Mouse (Mus musculus) heart, embryonic 11.5 days (tissue): ENCODE data around the gene Chst13. TPM values are rescaled to one million over a fixed set of nuclear protein-coding genes. Genes with fewer than 3 reads are reported as not detected.

Experiments used
- ATAC-seq: fragments of 200-750 bp; cut with Nextera tagmentation; replicated peaks from 2 replicates; pipeline ENCODE4 v1.8.0; 2017; ENCODE audit warnings: moderate library complexity; ENCODE audit not compliant: insufficient number of reproducible peaks, low FRiP score, low TSS enrichment
- H3K27ac ChIP-seq: fragments of 300-500 bp; sonication (generic); 2 replicates; pipeline ENCODE4 v1.5.1; 2014; ENCODE audit warnings: mild to moderate bottlenecking, low read depth, low read length
- H3K27me3 ChIP-seq: fragments of 300-500 bp; sonication (generic); 2 replicates; pipeline ENCODE4 v1.6.1; 2014; ENCODE audit warnings: mild to moderate bottlenecking, low read length, mixed read lengths; ENCODE audit not compliant: control insufficient read depth, insufficient read depth
- H3K36me3 ChIP-seq: fragments of 300-500 bp; sonication (generic); 2 replicates; pipeline ENCODE4 v1.6.1; 2014; ENCODE audit warnings: mild to moderate bottlenecking, low read length, moderate library complexity, mixed read lengths; ENCODE audit not compliant: control insufficient read depth, insufficient read depth
- H3K4me1 ChIP-seq: fragments of 300-500 bp; sonication (generic); 2 replicates; pipeline ENCODE4 v1.6.1; 2014; ENCODE audit warnings: low read length; ENCODE audit not compliant: control insufficient read depth, insufficient read depth
- H3K4me2 ChIP-seq: fragments of 300-500 bp; sonication (generic); 2 replicates; pipeline ENCODE4 v1.6.1; 2014; ENCODE audit warnings: mild to moderate bottlenecking, moderate library complexity
- H3K4me3 ChIP-seq: fragments of 300-500 bp; sonication (generic); 2 replicates; pipeline ENCODE4 v1.5.1; 2014; ENCODE audit warnings: low read depth, low read length
- H3K9ac ChIP-seq: fragments of 300-500 bp; sonication (generic); 2 replicates; pipeline ENCODE4 v1.6.1; 2014; ENCODE audit warnings: mild to moderate bottlenecking, low read depth, low read length, moderate library complexity
- H3K9me3 ChIP-seq: fragments of 300-500 bp; sonication (generic); replicated peaks from 2 replicates; pipeline ENCODE4 v1.6.1; 2016; ENCODE audit warnings: low read length; ENCODE audit not compliant: control insufficient read depth
- WGBS: fragments of 180-500 bp; shearing (Covaris S2); extraction: QIAGEN DNeasy Blood & Tissue Kit; methylation state at CpG from one replicate; pipeline ENCODE4 v1.1.7; 2014; ENCODE audit not compliant: insufficient replicate concordance; 5-methylcytosine and 5-hydroxymethylcytosine counted together
- polyA plus RNA-seq: library from polyadenylated mRNA; unstranded; fragments of >200 nt; fragmentation: Nextera tagmentation; extraction: Ambion mirVana; gene quantifications from 2 replicates; pipeline ENCODE4 v1.2.1, GENCODE M21; 2014

Gene Chst13
- polyA plus RNA-seq, 1 experiment from 2014 or later: 0.30 TPM

DNA sequence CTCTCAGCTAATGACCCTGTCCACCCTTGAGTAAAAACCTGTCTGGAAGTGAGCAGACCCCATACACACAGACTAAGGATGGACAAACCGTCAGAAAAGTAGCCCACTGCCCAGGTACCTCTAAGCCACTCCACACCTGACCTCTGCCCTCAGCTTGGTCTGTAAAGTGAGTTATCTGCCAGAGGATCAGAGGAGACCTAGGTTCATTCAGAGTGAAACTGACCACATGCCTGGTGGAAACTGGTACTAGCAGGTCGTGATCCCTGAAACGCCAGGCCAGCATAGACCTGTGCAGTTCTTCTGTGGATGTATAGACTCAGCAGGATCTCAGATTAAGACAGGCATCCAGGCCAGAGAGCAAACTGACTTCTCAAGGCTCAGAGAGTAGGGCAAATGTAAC, 522 bp downstream of the Chst13 start:
- no peaks in the 10 kb centered on the region for H3K4me1 ChIP-seq
- H3K36me3 ChIP-seq: no peaks in the 10 kb centered on the region
- 63% methylated on average over 3 of the region's 3 CpGs for WGBS
- H3K4me2 ChIP-seq: no peak overlapping the region
- H3K4me3 ChIP-seq: no peak overlapping the region
- no peak overlapping the region for H3K9ac ChIP-seq
- no peaks in the 10 kb centered on the region for H3K9me3 ChIP-seq
- no peak for ATAC-seq
- H3K27me3 ChIP-seq: peaks cover 9% of the 10 kb centered on the region
- no peak overlapping the region for H3K27ac ChIP-seq

GRCm38 (mm10) chr6:90324026-90324425, 959 bp downstream of the Chst13 start:
- ATAC-seq: no peak
- 77% methylated on average over 3 of the region's 3 CpGs for WGBS
- no peak overlapping the region for H3K4me2 ChIP-seq
- H3K27me3 ChIP-seq: peaks cover 9% of the 10 kb centered on the region
- H3K4me3 ChIP-seq: no peak overlapping the region
- H3K27ac ChIP-seq: no peak overlapping the region
- no peak overlapping the region for H3K9ac ChIP-seq
- no peaks in the 10 kb centered on the region for H3K4me1 ChIP-seq
- H3K36me3 ChIP-seq: no peaks in the 10 kb centered on the region
- no peaks in the 10 kb centered on the region for H3K9me3 ChIP-seq

GRCm38 (mm10) chr6:90321811-90322210, 3.2 kb downstream of the Chst13 start:
- Histone ChIP-seq H3K36me3 (no peaks in the 10 kb centered on the region), H3K27ac (no peak overlapping the region), H3K4me3 (no peak overlapping the region), H3K27me3 (peaks cover 9% of the 10 kb centered on the region), H3K9ac (no peak overlapping the region), H3K9me3 (no peaks in the 10 kb centered on the region), H3K4me1 (no peaks in the 10 kb centered on the region), H3K4me2 (no peak overlapping the region)
- ATAC-seq: no peak
- 37% methylated on average over 4 of the region's 4 CpGs for WGBS

DNA sequence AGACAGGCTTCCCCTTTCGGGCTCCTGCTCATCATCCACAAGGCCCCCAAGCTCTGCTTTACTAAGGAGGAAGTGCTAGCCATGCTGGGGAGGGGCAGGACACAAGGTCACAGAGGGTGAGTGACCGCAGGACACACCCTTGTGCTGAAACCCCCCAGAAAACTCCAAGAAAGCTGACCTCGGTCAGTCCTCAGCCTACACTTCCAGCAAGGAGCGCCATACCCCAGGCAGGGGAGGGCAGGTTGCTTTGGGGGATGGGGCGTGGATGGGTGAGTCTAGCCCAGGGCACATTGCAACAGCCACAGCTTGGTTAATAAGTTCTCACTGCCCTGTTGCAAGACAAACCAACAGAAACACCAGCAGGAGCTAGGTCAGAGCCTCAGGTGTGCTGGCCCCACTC, 4.6 kb downstream of the Chst13 start:
- Histone ChIP-seq H3K4me1 (no peaks in the 10 kb centered on the region), H3K27me3 (peaks cover 8% of the 10 kb centered on the region), H3K4me3 (no peak overlapping the region), H3K27ac (no peak overlapping the region), H3K9me3 (no peaks in the 10 kb centered on the region), H3K9ac (no peak overlapping the region), H3K4me2 (no peak overlapping the region), H3K36me3 (no peaks in the 10 kb centered on the region)
- WGBS: 78% methylated on average over 5 of the region's 5 CpGs
- no peak for ATAC-seq

- H3K27ac ChIP-seq: no peak overlapping the region
- 67% methylated on average over 7 of the region's 7 CpGs for WGBS
Observed at GRCm38 (mm10) chr6:90319475-90320191, 5.4 kb downstream of the Chst13 start.

GRCm38 (mm10) chr6:90319019-90319418, 6.0 kb downstream of the Chst13 start:
- Histone ChIP-seq H3K9me3 (no peaks in the 10 kb centered on the region), H3K4me3 (no peak overlapping the region), H3K36me3 (no peaks in the 10 kb centered on the region), H3K27ac (no peak overlapping the region), H3K9ac (no peak overlapping the region), H3K4me2 (no peak overlapping the region), H3K27me3 (peaks cover 2% of the 10 kb centered on the region; the same call in 1 of the 2 replicates), H3K4me1 (no peaks in the 10 kb centered on the region)
- WGBS: 89% methylated on average over 2 of the region's 2 CpGs
- no peak for ATAC-seq

More at GRCm38 (mm10) chr6:90319475-90320191, 5.4 kb downstream of the Chst13 start:
- ATAC-seq: no peak
- Histone ChIP-seq H3K9ac (no peak overlapping the region), H3K4me2 (no peak overlapping the region), H3K4me3 (no peak overlapping the region), H3K36me3 (no peaks in the 10 kb centered on the region), H3K4me1 (no peaks in the 10 kb centered on the region), H3K27me3 (peaks cover 5% of the 10 kb centered on the region; the same call in 1 of the 2 replicates), H3K9me3 (no peaks in the 10 kb centered on the region)

DNA sequence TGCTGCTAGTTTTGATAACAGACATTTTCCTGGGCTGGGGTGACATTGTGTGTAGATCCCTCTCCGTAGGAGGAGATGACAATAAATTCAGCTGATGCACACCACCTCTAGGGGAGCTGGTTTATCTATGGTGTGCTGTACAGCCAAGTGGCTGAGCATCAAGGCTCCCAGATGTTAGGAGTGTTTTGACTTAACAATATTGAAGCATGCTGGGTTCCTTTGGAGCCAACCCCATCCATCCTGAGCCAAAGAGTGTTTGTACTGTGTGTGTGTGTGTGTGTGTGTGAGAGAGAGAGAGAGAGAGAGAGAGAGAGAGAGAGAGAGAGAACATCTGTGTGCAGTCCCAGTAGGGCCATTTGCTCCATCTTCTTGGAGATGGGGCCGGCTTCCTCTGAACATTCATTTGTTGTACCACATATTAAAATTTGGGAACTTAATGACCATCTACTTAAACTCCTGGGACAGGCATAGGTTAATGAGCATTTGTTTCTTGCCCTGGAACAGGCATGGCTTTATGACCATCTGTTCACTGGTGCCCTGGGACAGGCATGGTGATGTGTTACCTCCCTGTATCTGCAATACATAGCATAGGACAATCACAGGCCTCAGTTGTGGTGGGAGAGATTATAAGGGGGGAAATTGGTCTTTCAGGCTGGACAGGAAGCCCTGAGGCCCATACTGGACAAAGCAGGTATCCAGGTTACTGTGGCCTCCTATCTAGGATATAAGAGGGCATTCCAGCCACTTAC, 7.3 kb downstream of the Chst13 start:
- H3K4me2 ChIP-seq: no peak overlapping the region
- WGBS: 74% methylated on average over 2 of the region's 2 CpGs
- no peaks in the 10 kb centered on the region for H3K9me3 ChIP-seq
- H3K4me1 ChIP-seq: no peaks in the 10 kb centered on the region
- H3K36me3 ChIP-seq: no peaks in the 10 kb centered on the region
- no peak overlapping the region for H3K9ac ChIP-seq
- H3K27ac ChIP-seq: no peak overlapping the region
- H3K27me3 ChIP-seq: no peaks in the 10 kb centered on the region
- no peak for ATAC-seq
- H3K4me3 ChIP-seq: no peak overlapping the region

DNA sequence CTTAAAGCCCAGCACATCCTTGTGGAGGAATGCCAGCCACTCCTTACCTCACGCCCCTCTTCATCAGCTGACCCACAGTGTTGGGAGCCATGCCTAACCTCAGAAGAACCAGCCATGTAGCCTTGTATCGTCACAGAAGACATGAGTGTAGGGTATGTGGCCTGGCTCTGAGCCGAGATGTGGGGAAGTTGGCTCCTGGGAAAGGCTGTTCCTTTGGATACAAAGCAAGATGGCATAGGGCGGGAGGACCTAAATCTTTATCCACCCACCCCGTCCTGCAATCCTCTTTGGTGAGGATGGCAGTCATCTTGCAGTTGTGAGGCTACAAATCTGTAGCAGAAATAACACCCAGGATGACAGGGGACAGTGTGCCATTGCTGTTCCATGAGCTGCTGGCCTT, 9.0 kb downstream of the Chst13 start:
- Histone ChIP-seq H3K27me3 (no peaks in the 10 kb centered on the region), H3K9me3 (no peaks in the 10 kb centered on the region), H3K27ac (no peak overlapping the region), H3K4me2 (no peak overlapping the region), H3K4me3 (no peak overlapping the region), H3K36me3 (no peaks in the 10 kb centered on the region), H3K9ac (no peak overlapping the region), H3K4me1 (no peaks in the 10 kb centered on the region)
- no peak for ATAC-seq
- WGBS: 75% methylated on average over 5 of the region's 5 CpGs
